Mouse (Mus musculus) E14TG2a.4 (cell line): ENCODE results near the gene Slc7a7.

Experiments
- H3K27me3 ChIP-seq: 2 replicates; pipeline ENCODE4 v1.6.1; 2014; ENCODE audit warnings: low read length, control low read depth; ENCODE audit not compliant: insufficient read depth
- H3K36me3 ChIP-seq: 2 replicates; pipeline ENCODE4 v1.6.1; 2014; ENCODE audit warnings: low read length, control low read depth; ENCODE audit not compliant: insufficient read depth
- H3K4me1 ChIP-seq: replicated peaks from 2 replicates; pipeline ENCODE4 v1.6.1; 2014; ENCODE audit warnings: low read depth, low read length, control low read depth
- H3K4me3 ChIP-seq: replicated peaks from 2 replicates; pipeline ENCODE4 v1.5.1; 2014; ENCODE audit warnings: mild to moderate bottlenecking, low read length
- H3K9me3 ChIP-seq: 2 replicates; pipeline ENCODE4 v1.6.1; 2014; ENCODE audit warnings: low read length, control low read depth
- CTCF ChIP-seq: conservative IDR thresholded peaks from 2 replicates; pipeline ENCODE4 v1.5.1; 2014; ENCODE audit warnings: low read length
- NANOG ChIP-seq: IDR thresholded peaks from 2 replicates; pipeline ENCODE4 v1.6.1; 2014; ENCODE audit warnings: borderline replicate concordance, low read length, mixed read lengths
- POU5F1 ChIP-seq: IDR thresholded peaks from 2 replicates; pipeline ENCODE4 v1.6.1; 2014; ENCODE audit warnings: low read length, borderline replicate concordance

The Slc7a7 gene

GRCm38 (mm10) chr14:54417623-54418081 lies at the start of gene Slc7a7:
Slc7a7 (minus strand) TSS chr14:54417780.
- Histone ChIP-seq H3K36me3 (peaks cover 6% of the 10 kb centered on the region; the same call in 1 of the 2 replicates), H3K27me3 (no peaks in the 10 kb centered on the region), H3K4me3 (peak within 1 kb of the TSS; percentile 82), H3K4me1 (peaks cover 59% of the 10 kb centered on the region), H3K9me3 (no peaks in the 10 kb centered on the region)
- TF ChIP-seq NANOG = no peak
- peak; percentile 50 for TF ChIP-seq CTCF
- TF ChIP-seq POU5F1 = no peak

- Histone ChIP-seq H3K4me3 (peak overlapping the region; percentile 96), H3K9me3 (no peaks in the 10 kb centered on the region), H3K36me3 (peaks cover 39% of the 10 kb centered on the region), H3K27me3 (no peaks in the 10 kb centered on the region), H3K4me1 (peaks cover 41% of the 10 kb centered on the region)
- TF ChIP-seq CTCF (peak; percentile 56), POU5F1 (no peak)
Observed at GRCm38 (mm10) chr14:54464293-54465005, 46.9 kb upstream of the Slc7a7 start.

GRCm38 (mm10) chr14:54463959-54464292 lies 46.3 kb upstream of the Slc7a7 start, which contains the start of gene Lrp10:
Lrp10 (plus strand) TSS chr14:54464137.
- TF ChIP-seq CTCF (no peak), NANOG (no peak)
- Histone ChIP-seq H3K27me3 (no peaks in the 10 kb centered on the region), H3K4me1 (peaks cover 36% of the 10 kb centered on the region), H3K9me3 (no peaks in the 10 kb centered on the region), H3K36me3 (peaks cover 34% of the 10 kb centered on the region), H3K4me3 (peak within 1 kb of the TSS; percentile 96)

- H3K4me1 ChIP-seq = peaks cover 30% of the 10 kb centered on the region
- TF ChIP-seq CTCF (no peak), NANOG (no peak), POU5F1 (no peak)
- H3K36me3 ChIP-seq = peaks cover 28% of the 10 kb centered on the region
- no peaks in the 10 kb centered on the region for H3K27me3 ChIP-seq
- H3K4me3 ChIP-seq = peak overlapping the region; percentile 96
- H3K9me3 ChIP-seq = no peaks in the 10 kb centered on the region
Observed at GRCm38 (mm10) chr14:54463108-54463958, 45.8 kb upstream of the Slc7a7 start.

GRCm38 (mm10) chr14:54462146-54462545 lies 44.6 kb upstream of the Slc7a7 start:
- H3K36me3 ChIP-seq = peaks cover 16% of the 10 kb centered on the region
- H3K27me3 ChIP-seq = no peaks in the 10 kb centered on the region
- peaks cover 18% of the 10 kb centered on the region for H3K4me1 ChIP-seq
- TF ChIP-seq NANOG (no peak), POU5F1 (no peak)
- no peaks in the 10 kb centered on the region for H3K9me3 ChIP-seq
- H3K4me3 ChIP-seq = no peak overlapping the region

GRCm38 (mm10) chr14:54457907-54458569 lies 40.5 kb upstream of the Slc7a7 start:
- peaks cover 6% of the 10 kb centered on the region for H3K4me1 ChIP-seq
- H3K9me3 ChIP-seq = no peaks in the 10 kb centered on the region
- no peak for TF ChIP-seq NANOG
- H3K4me3 ChIP-seq = no peak overlapping the region
- no peaks in the 10 kb centered on the region for H3K36me3 ChIP-seq
- no peaks in the 10 kb centered on the region for H3K27me3 ChIP-seq

GRCm38 (mm10) chr14:54454669-54455528 lies 37.3 kb upstream of the Slc7a7 start:
- no peaks in the 10 kb centered on the region for H3K9me3 ChIP-seq
- TF ChIP-seq NANOG (no peak), CTCF (no peak), POU5F1 (no peak)
- H3K4me3 ChIP-seq = no peak overlapping the region
- H3K36me3 ChIP-seq = no peaks in the 10 kb centered on the region
- H3K27me3 ChIP-seq = peaks cover 3% of the 10 kb centered on the region; the same call in 1 of the 2 replicates
- H3K4me1 ChIP-seq = no peaks in the 10 kb centered on the region

GRCm38 (mm10) chr14:54453566-54453965 lies 36.0 kb upstream of the Slc7a7 start:
- peaks cover 3% of the 10 kb centered on the region; the same call in 1 of the 2 replicates for H3K27me3 ChIP-seq
- no peak overlapping the region for H3K4me3 ChIP-seq
- TF ChIP-seq POU5F1 = no peak
- TF ChIP-seq NANOG = no peak
- TF ChIP-seq CTCF = no peak
- H3K36me3 ChIP-seq = no peaks in the 10 kb centered on the region
- H3K9me3 ChIP-seq = no peaks in the 10 kb centered on the region
- peaks cover 4% of the 10 kb centered on the region for H3K4me1 ChIP-seq
